Mouse (Mus musculus) ES-Bruce4 (cell line): Measurements from ENCODE around the gene Pmvk. TPM values are rescaled to one million over a fixed set of nuclear protein-coding genes. Genes with fewer than 3 reads are reported as not detected.

Source experiments
- H3K27ac ChIP-seq: 2 replicates; pipeline ENCODE4 v1.5.1; 2012; ENCODE audit warnings: low read length, inconsistent platforms; ENCODE audit not compliant: insufficient read depth
- H3K27me3 ChIP-seq: 2 replicates; pipeline ENCODE4 v1.6.1; 2012; ENCODE audit warnings: mild to moderate bottlenecking, low read length, inconsistent platforms; ENCODE audit not compliant: control insufficient read depth, poor library complexity, insufficient read depth, severe bottlenecking
- H3K36me3 ChIP-seq: 2 replicates; pipeline ENCODE4 v1.6.1; 2012; ENCODE audit warnings: inconsistent platforms, mild to moderate bottlenecking, low read length, moderate library complexity; ENCODE audit not compliant: control insufficient read depth, poor library complexity, insufficient read depth, severe bottlenecking
- H3K4me1 ChIP-seq: one replicate; pipeline ENCODE4 v1.8.1; 2011; ENCODE audit warnings: low read length; ENCODE audit not compliant: control insufficient read depth, insufficient read depth
- H3K4me3 ChIP-seq: 2 replicates; pipeline ENCODE4 v1.5.1; 2011; ENCODE audit warnings: low read depth, mild to moderate bottlenecking, low read length
- H3K9ac ChIP-seq: 2 replicates; pipeline ENCODE4 v1.6.1; 2012; ENCODE audit warnings: low read depth, mild to moderate bottlenecking, inconsistent platforms; ENCODE audit not compliant: poor library complexity, severe bottlenecking
- H3K9me3 ChIP-seq: replicated peaks from 2 replicates; pipeline ENCODE4 v1.6.1; 2012; ENCODE audit warnings: mild to moderate bottlenecking, low read length, inconsistent platforms; ENCODE audit not compliant: control insufficient read depth, poor library complexity, insufficient read depth, severe bottlenecking
- CTCF ChIP-seq: IDR thresholded peaks from one replicate; pipeline ENCODE4 v1.8.1; 2011; ENCODE audit warnings: low read depth, low read length
- EP300 ChIP-seq: IDR thresholded peaks from 2 replicates; pipeline ENCODE4 v1.6.1; 2011; ENCODE audit warnings: low read depth, low read length; ENCODE audit not compliant: insufficient read depth
- POLR2A ChIP-seq: IDR thresholded peaks from one replicate; pipeline ENCODE4 v1.8.1; 2011; ENCODE audit warnings: low read length; ENCODE audit not compliant: insufficient read depth
- polyA plus RNA-seq: library from polyadenylated mRNA; stranded (reverse); fragments of >200 nt; gene quantifications from 2 replicates; pipeline ENCODE4 v1.2.4, GENCODE M21; 2011; ENCODE audit warnings: low read depth; ENCODE audit not compliant: missing spikeins, insufficient read depth, insufficient read length

The Pmvk gene
- polyA plus RNA-seq, 1 experiment = 51.9 TPM

GRCm38 (mm10) chr3:89508041-89508440 lies 53.7 kb downstream of the Pmvk start:
- no peak overlapping the region for H3K9ac ChIP-seq
- H3K27me3 ChIP-seq = no peaks in the 10 kb centered on the region
- TF ChIP-seq CTCF = no peak
- no peak for TF ChIP-seq POLR2A
- no peak for TF ChIP-seq EP300
- H3K4me1 ChIP-seq = no peaks in the 10 kb centered on the region
- no peak overlapping the region for H3K4me3 ChIP-seq
- no peaks in the 10 kb centered on the region for H3K9me3 ChIP-seq
- no peak overlapping the region for H3K27ac ChIP-seq
- H3K36me3 ChIP-seq = no peaks in the 10 kb centered on the region

- TF ChIP-seq CTCF (peak; percentile 61), POLR2A (no peak), EP300 (no peak)
- no peaks in the 10 kb centered on the region for H3K9me3 ChIP-seq
- H3K27me3 ChIP-seq = no peaks in the 10 kb centered on the region
- no peaks in the 10 kb centered on the region for H3K36me3 ChIP-seq
- H3K4me3 ChIP-seq = no peak overlapping the region
- H3K4me1 ChIP-seq = no peaks in the 10 kb centered on the region
- no peak overlapping the region for H3K27ac ChIP-seq
- H3K9ac ChIP-seq = no peak overlapping the region
Observed at GRCm38 (mm10) chr3:89510979-89511378, 56.6 kb downstream of the Pmvk start.

GRCm38 (mm10) chr3:89511400-89511799 lies 57.1 kb downstream of the Pmvk start:
- no peak for TF ChIP-seq POLR2A
- no peak for TF ChIP-seq CTCF
- no peak for TF ChIP-seq EP300
- Histone ChIP-seq H3K36me3 (no peaks in the 10 kb centered on the region), H3K9ac (no peak overlapping the region), H3K27me3 (no peaks in the 10 kb centered on the region), H3K9me3 (peaks cover under 1% of the 10 kb centered on the region; the same call in 1 of the 2 replicates), H3K4me1 (no peaks in the 10 kb centered on the region), H3K4me3 (no peak overlapping the region), H3K27ac (no peak overlapping the region)

- H3K4me3 ChIP-seq = no peak overlapping the region
- H3K27ac ChIP-seq = no peak overlapping the region
- H3K4me1 ChIP-seq = no peaks in the 10 kb centered on the region
- no peaks in the 10 kb centered on the region for H3K36me3 ChIP-seq
- H3K9me3 ChIP-seq = peaks cover 3% of the 10 kb centered on the region; the same call in 1 of the 2 replicates
- no peaks in the 10 kb centered on the region for H3K27me3 ChIP-seq
- no peak overlapping the region for H3K9ac ChIP-seq
- TF ChIP-seq CTCF = peak; percentile 91
- TF ChIP-seq POLR2A = no peak
- TF ChIP-seq EP300 = no peak
Observed at GRCm38 (mm10) chr3:89512225-89512624, 57.9 kb downstream of the Pmvk start.

GRCm38 (mm10) chr3:89515444-89515843 lies 61.1 kb downstream of the Pmvk start:
- Histone ChIP-seq H3K4me1 (no peaks in the 10 kb centered on the region), H3K27ac (no peak overlapping the region), H3K36me3 (no peaks in the 10 kb centered on the region), H3K27me3 (no peaks in the 10 kb centered on the region), H3K9ac (no peak overlapping the region), H3K9me3 (peaks cover 3% of the 10 kb centered on the region; the same call in 1 of the 2 replicates), H3K4me3 (no peak overlapping the region)
- no peak for TF ChIP-seq POLR2A
- no peak for TF ChIP-seq EP300
- TF ChIP-seq CTCF = no peak

GRCm38 (mm10) chr3:89516321-89516720 lies 62.0 kb downstream of the Pmvk start:
- no peak overlapping the region for H3K4me3 ChIP-seq

More at GRCm38 (mm10) chr3:89516321-89516720, 62.0 kb downstream of the Pmvk start:
- Histone ChIP-seq H3K9me3 (peaks cover 3% of the 10 kb centered on the region; the same call in 1 of the 2 replicates), H3K27me3 (no peaks in the 10 kb centered on the region; the same call in 1 of the 2 replicates), H3K9ac (no peak overlapping the region), H3K4me1 (no peaks in the 10 kb centered on the region), H3K27ac (no peak overlapping the region), H3K36me3 (no peaks in the 10 kb centered on the region)
- TF ChIP-seq CTCF (peak; percentile 42), EP300 (no peak)

Other genes with a start within 250 kb of the Pmvk start
- 8.1 and 10.4 TPM in 2 replicates for gene Thbs3, start 239.4 kb upstream of the Pmvk start, polyA plus RNA-seq
- gene Mtx1, start 227.5 kb upstream of the Pmvk start, polyA plus RNA-seq = 136 and 143 TPM in 2 replicates
- 1.5 and 1.6 TPM in 2 replicates for gene Muc1, start 225.5 kb upstream of the Pmvk start, polyA plus RNA-seq
- 163 and 164 TPM in 2 replicates for gene Krtcap2, start 208.6 kb upstream of the Pmvk start, polyA plus RNA-seq
- 5.7 and 7.1 TPM in 2 replicates for gene Trim46, start 208.2 kb upstream of the Pmvk start, polyA plus RNA-seq
- gene Dpm3, start 195.2 kb upstream of the Pmvk start, polyA plus RNA-seq = 36.7 and 59.9 TPM in 2 replicates
- 34.5 and 35.7 TPM in 2 replicates for gene Slc50a1, start 184.0 kb upstream of the Pmvk start, polyA plus RNA-seq
- 8.3 and 11.0 TPM in 2 replicates for gene Efna1, start 173.4 kb upstream of the Pmvk start, polyA plus RNA-seq
- 17.2 and 18.9 TPM in 2 replicates for gene Efna3, start 131.6 kb upstream of the Pmvk start, polyA plus RNA-seq
- gene Efna4, start 116.5 kb upstream of the Pmvk start, polyA plus RNA-seq = 14.6 and 16.7 TPM in 2 replicates
- gene Adam15, start 104.5 kb upstream of the Pmvk start, polyA plus RNA-seq = 25.2 TPM in 2 replicates
- gene Dcst2, start 92.6 kb upstream of the Pmvk start, polyA plus RNA-seq = 0.25 and 0.29 TPM in 2 replicates
- gene Dcst1, start 89.3 kb upstream of the Pmvk start, polyA plus RNA-seq = not detected in 2 replicates
- 35.1 and 35.7 TPM in 2 replicates for gene Zbtb7b, start 59.8 kb upstream of the Pmvk start, polyA plus RNA-seq
- not detected in 2 replicates for gene Lenep, start 51.7 kb upstream of the Pmvk start, polyA plus RNA-seq
- 16.5 and 25.1 TPM in 2 replicates for gene Flad1, start 42.7 kb upstream of the Pmvk start, polyA plus RNA-seq
- gene Cks1b, start 36.2 kb upstream of the Pmvk start, polyA plus RNA-seq = 290 and 304 TPM in 2 replicates
- 87.4 and 88.9 TPM in 2 replicates for gene Shc1, start 36.1 kb upstream of the Pmvk start, polyA plus RNA-seq
- 41.7 and 43.3 TPM in 2 replicates for gene Pygo2, start 24.3 kb upstream of the Pmvk start, polyA plus RNA-seq
- gene Pbxip1, start 17.8 kb upstream of the Pmvk start, polyA plus RNA-seq = 12.2 and 13.6 TPM in 2 replicates
- 0.93 and 1.0 TPM in 2 replicates for gene Kcnn3, start 65.6 kb downstream of the Pmvk start, polyA plus RNA-seq